Mouse (Mus musculus) lung, postnatal 0 days (tissue): ENCODE measurements around the gene Schip1. TPM values are rescaled to one million over a fixed set of nuclear protein-coding genes. Genes with fewer than 3 reads are reported as not detected.

Source experiments
- ATAC-seq: fragments of 200-750 bp; cut with Nextera tagmentation; 2 replicates; pipeline ENCODE4 v1.8.0; 2017; ENCODE audit warnings: moderate library complexity
- DNase-seq: peaks from one replicate; pipeline ENCODE4 v3.0.0-alpha.2; 2016; ENCODE audit warnings: low spot score
- H3K27ac ChIP-seq: fragments of 300-500 bp; sonication (generic); 2 replicates; pipeline ENCODE4 v1.5.1; 2014; ENCODE audit warnings: antibody characterized with exemption, mild to moderate bottlenecking, low read length, mixed read lengths
- H3K27me3 ChIP-seq: fragments of 300-500 bp; sonication (generic); replicated peaks from 2 replicates; pipeline ENCODE4 v1.6.1; 2014; ENCODE audit warnings: low read length, mixed read lengths; ENCODE audit not compliant: insufficient read depth
- H3K36me3 ChIP-seq: fragments of 300-500 bp; sonication (generic); 2 replicates; pipeline ENCODE4 v1.6.1; 2014; ENCODE audit warnings: low read length, mixed read lengths; ENCODE audit not compliant: insufficient read depth
- H3K4me1 ChIP-seq: fragments of 300-500 bp; sonication (generic); 2 replicates; pipeline ENCODE4 v1.6.1; 2014; ENCODE audit warnings: antibody characterized with exemption, low read depth, low read length, mixed read lengths; ENCODE audit not compliant: insufficient read depth
- H3K4me2 ChIP-seq: fragments of 300-500 bp; sonication (generic); replicated peaks from 2 replicates; pipeline ENCODE4 v1.6.1; 2014; ENCODE audit warnings: low read depth, mild to moderate bottlenecking, low read length, moderate library complexity, mixed read lengths
- H3K4me3 ChIP-seq: fragments of 300-500 bp; sonication (generic); 2 replicates; pipeline ENCODE4 v1.5.1; 2014; ENCODE audit warnings: low read depth, low read length
- H3K9ac ChIP-seq: fragments of 300-500 bp; sonication (generic); replicated peaks from 2 replicates; pipeline ENCODE4 v1.6.1; 2014; ENCODE audit warnings: low read depth, mild to moderate bottlenecking
- H3K9me3 ChIP-seq: fragments of 300-500 bp; sonication (generic); 2 replicates; pipeline ENCODE4 v1.6.1; 2016; ENCODE audit warnings: low read length, mixed read lengths
- CTCF ChIP-seq: IDR thresholded peaks from 2 replicates; pipeline ENCODE4 v1.5.1; 2016; ENCODE audit warnings: antibody characterized with exemption, mild to moderate bottlenecking
- EP300 ChIP-seq: IDR thresholded peaks from 2 replicates; pipeline ENCODE4 v1.6.1; 2016; ENCODE audit warnings: antibody characterized with exemption, mild to moderate bottlenecking, control low read depth
- WGBS: fragments of 180-500 bp; shearing (Covaris S2); extraction: QIAGEN DNeasy Blood & Tissue Kit; methylation state at CpG from one replicate; pipeline ENCODE4 v1.1.7; 2014; 5-methylcytosine and 5-hydroxymethylcytosine counted together
- polyA plus RNA-seq: library from polyadenylated mRNA; unstranded; fragments of >200 nt; fragmentation: Nextera tagmentation; extraction: Ambion mirVana; gene quantifications from 2 replicates; pipeline ENCODE4 v1.2.1, GENCODE M21; 2015

The Schip1 gene
- polyA plus RNA-seq, 1 experiment from 2014 or later, result 52.2 TPM

- H3K4me1 ChIP-seq, result no peaks in the 10 kb centered on the region
- no peak overlapping the region for H3K4me2 ChIP-seq
- no peak overlapping the region for H3K4me3 ChIP-seq
- H3K36me3 ChIP-seq, result no peaks in the 10 kb centered on the region
- no peak for ATAC-seq
- 70% methylated on average over 1 of the region's 1 CpGs for WGBS
- H3K27me3 ChIP-seq, result no peaks in the 10 kb centered on the region
- TF ChIP-seq EP300, result no peak
- TF ChIP-seq CTCF, result no peak
- H3K9ac ChIP-seq, result no peak overlapping the region
- no peak for DNase-seq
- H3K27ac ChIP-seq, result no peak overlapping the region
- H3K9me3 ChIP-seq, result no peaks in the 10 kb centered on the region
These were observed 95.6 kb downstream of the Schip1 start for GRCm38 (mm10) chr3:68160175-68160574.

GRCm38 (mm10) chr3:68160760-68161159, 96.2 kb downstream of the Schip1 start:
- Histone ChIP-seq H3K36me3 (no peaks in the 10 kb centered on the region), H3K4me3 (no peak overlapping the region), H3K27ac (no peak overlapping the region), H3K4me2 (no peak overlapping the region), H3K9me3 (no peaks in the 10 kb centered on the region), H3K27me3 (no peaks in the 10 kb centered on the region), H3K9ac (no peak overlapping the region), H3K4me1 (no peaks in the 10 kb centered on the region)
- 59% methylated on average over 3 of the region's 3 CpGs for WGBS
- TF ChIP-seq CTCF, result no peak
- TF ChIP-seq EP300, result no peak
- DNase-seq, result no peak
- no peak for ATAC-seq

GRCm38 (mm10) chr3:68178248-68178647, 113.6 kb downstream of the Schip1 start:
- H3K4me3 ChIP-seq, result no peak overlapping the region
- H3K9me3 ChIP-seq, result no peaks in the 10 kb centered on the region
- WGBS, result 61% methylated on average over 1 of the region's 1 CpGs
- DNase-seq (no peak), ATAC-seq (no peak)
- TF ChIP-seq CTCF (no peak), EP300 (no peak)
- no peaks in the 10 kb centered on the region for H3K36me3 ChIP-seq
- H3K27me3 ChIP-seq, result no peaks in the 10 kb centered on the region
- H3K9ac ChIP-seq, result no peak overlapping the region
- no peaks in the 10 kb centered on the region for H3K4me1 ChIP-seq
- no peak overlapping the region for H3K4me2 ChIP-seq
- H3K27ac ChIP-seq, result no peak overlapping the region

- Histone ChIP-seq H3K36me3 (no peaks in the 10 kb centered on the region), H3K4me1 (no peaks in the 10 kb centered on the region), H3K27me3 (no peaks in the 10 kb centered on the region), H3K9me3 (no peaks in the 10 kb centered on the region), H3K4me3 (no peak overlapping the region), H3K27ac (no peak overlapping the region), H3K4me2 (no peak overlapping the region), H3K9ac (no peak overlapping the region)
- WGBS, result 62% methylated on average over 8 of the region's 8 CpGs
- DNase-seq (no peak), ATAC-seq (no peak)
- TF ChIP-seq EP300 (no peak), CTCF (no peak)
These were observed 122.9 kb downstream of the Schip1 start for GRCm38 (mm10) chr3:68187471-68187870.

GRCm38 (mm10) chr3:68189100-68189499, 124.5 kb downstream of the Schip1 start:
- H3K27me3 ChIP-seq, result no peaks in the 10 kb centered on the region

GRCm38 (mm10) chr3:68196933-68197332, 132.3 kb downstream of the Schip1 start:
- WGBS, result 88% methylated on average over 1 of the region's 1 CpGs
- no peaks in the 10 kb centered on the region for H3K9me3 ChIP-seq
- no peak overlapping the region for H3K4me2 ChIP-seq
- no peak overlapping the region for H3K27ac ChIP-seq
- ATAC-seq, result no peak
- no peak for TF ChIP-seq CTCF
- H3K9ac ChIP-seq, result no peak overlapping the region
- H3K36me3 ChIP-seq, result no peaks in the 10 kb centered on the region
- DNase-seq, result no peak
- H3K4me1 ChIP-seq, result no peaks in the 10 kb centered on the region
- no peaks in the 10 kb centered on the region for H3K27me3 ChIP-seq
- no peak overlapping the region for H3K4me3 ChIP-seq

More at GRCm38 (mm10) chr3:68189100-68189499, 124.5 kb downstream of the Schip1 start:
- TF ChIP-seq EP300 (no peak), CTCF (no peak)
- DNase-seq, result no peak
- no peak overlapping the region for H3K27ac ChIP-seq
- 62% methylated on average over 2 of the region's 2 CpGs for WGBS
- ATAC-seq, result no peak
- no peaks in the 10 kb centered on the region for H3K4me1 ChIP-seq
- no peaks in the 10 kb centered on the region for H3K9me3 ChIP-seq
- no peaks in the 10 kb centered on the region for H3K36me3 ChIP-seq
- H3K9ac ChIP-seq, result no peak overlapping the region
- no peak overlapping the region for H3K4me3 ChIP-seq
- H3K4me2 ChIP-seq, result no peak overlapping the region

GRCm38 (mm10) chr3:68201214-68201613, 136.6 kb downstream of the Schip1 start:
- no peak overlapping the region for H3K4me2 ChIP-seq
- no peak for ATAC-seq
- no peaks in the 10 kb centered on the region for H3K36me3 ChIP-seq
- no peak overlapping the region for H3K9ac ChIP-seq
- H3K27ac ChIP-seq, result no peak overlapping the region
- WGBS, result 13% methylated on average over 1 of the region's 1 CpGs
- H3K9me3 ChIP-seq, result no peaks in the 10 kb centered on the region
- H3K4me3 ChIP-seq, result no peak overlapping the region
- TF ChIP-seq EP300, result no peak
- no peak for TF ChIP-seq CTCF
- no peaks in the 10 kb centered on the region for H3K4me1 ChIP-seq
- H3K27me3 ChIP-seq, result no peaks in the 10 kb centered on the region
- DNase-seq, result no peak
